Mouse (Mus musculus) kidney, postnatal 36 days (tissue): ENCODE results near the gene Pdhx.

Experiments used
- DNase-seq, 2 experiments: peaks; one replicate each; pipeline ENCODE4 v3.0.0; 2021 to 2022; ENCODE audit warnings: mixed read lengths in 2 of 2

The Pdhx gene

GRCm38 (mm10) chr2:102986964-102987707, 86.2 kb downstream of the Pdhx start:
- no peak for DNase-seq

GRCm38 (mm10) chr2:102986424-102986823, 86.9 kb downstream of the Pdhx start:
- no peak for DNase-seq

- peak in 1 of 2 experiments; percentile 19 for DNase-seq
Observed at GRCm38 (mm10) chr2:102982822-102983221, 90.5 kb downstream of the Pdhx start.

- DNase-seq = no peak
Observed at GRCm38 (mm10) chr2:102981446-102982314, 91.6 kb downstream of the Pdhx start.

- no peak for DNase-seq
Observed at GRCm38 (mm10) chr2:102980870-102981269, 92.4 kb downstream of the Pdhx start.

- DNase-seq = no peak
Observed at GRCm38 (mm10) chr2:102979519-102979918, 93.8 kb downstream of the Pdhx start.

GRCm38 (mm10) chr2:102979112-102979511, 94.2 kb downstream of the Pdhx start:
- DNase-seq = no peak

- no peak for DNase-seq
Observed at GRCm38 (mm10) chr2:102975358-102975945, 97.9 kb downstream of the Pdhx start.

- no peak for DNase-seq
Observed at GRCm38 (mm10) chr2:102973115-102973514, 100.2 kb downstream of the Pdhx start.

GRCm38 (mm10) chr2:102972575-102972974, 100.7 kb downstream of the Pdhx start:
- no peak for DNase-seq

GRCm38 (mm10) chr2:102971951-102972350, 101.4 kb downstream of the Pdhx start:
- no peak for DNase-seq
